Mouse (Mus musculus): ENCODE results near the gene Tbck. TPM values are rescaled to one million over a fixed set of nuclear protein-coding genes. Genes with fewer than 3 reads are reported as not detected.
A peak's percentile ranks its signal among the peaks of the same experiment; 100 is the strongest.

The Tbck gene
- total and polyA plus RNA-seq, 3 experiments, result 3.2 to 21.8 (median 21.3) TPM

GRCm38 (mm10) chr3:132831179-132831873 is 147.4 kb downstream of the Tbck start:
- DNase-seq, result no peak

GRCm38 (mm10) chr3:132835118-132835794 is 151.3 kb downstream of the Tbck start:
- no peak for DNase-seq

GRCm38 (mm10) chr3:132837134-132837533 is 153.2 kb downstream of the Tbck start:
- no peak for DNase-seq

DNA sequence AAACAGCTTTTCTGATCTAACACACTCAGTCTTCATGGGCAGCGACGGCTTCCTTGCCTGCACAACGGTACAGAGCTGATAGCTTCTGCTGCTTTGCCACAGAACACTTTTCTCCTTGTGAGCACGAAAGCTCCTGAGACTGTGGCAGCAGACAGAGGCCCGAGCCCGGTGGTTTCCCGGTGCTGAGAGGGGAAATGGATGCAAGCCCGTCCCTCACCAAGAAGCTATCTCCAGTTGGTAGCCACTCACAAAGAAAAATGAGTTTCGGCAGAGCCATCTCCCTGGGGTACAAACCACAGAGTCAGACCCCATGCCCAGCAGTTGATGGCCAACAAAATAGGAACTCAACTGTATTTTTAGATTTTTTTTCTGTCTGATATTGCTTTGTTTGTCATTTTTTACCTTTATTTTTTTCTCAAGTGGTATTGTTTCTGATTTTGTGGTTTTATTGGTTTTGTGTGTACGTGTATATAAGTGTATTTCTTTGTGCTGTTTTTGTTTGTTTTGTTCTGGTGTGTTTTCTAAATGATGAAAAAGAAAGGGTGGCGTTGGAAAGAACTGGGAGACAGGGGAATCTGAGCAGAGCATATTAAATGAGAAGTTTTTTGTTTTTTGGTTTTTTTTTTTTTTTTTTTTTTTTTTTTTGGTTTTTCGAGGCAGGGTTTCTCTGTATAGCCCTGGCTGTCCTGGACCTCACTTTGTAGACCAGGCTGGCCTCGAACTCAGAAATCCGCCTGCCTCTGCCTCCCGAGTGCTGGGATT is 154.9 kb downstream of the Tbck start:
- no peak for DNase-seq

DNA sequence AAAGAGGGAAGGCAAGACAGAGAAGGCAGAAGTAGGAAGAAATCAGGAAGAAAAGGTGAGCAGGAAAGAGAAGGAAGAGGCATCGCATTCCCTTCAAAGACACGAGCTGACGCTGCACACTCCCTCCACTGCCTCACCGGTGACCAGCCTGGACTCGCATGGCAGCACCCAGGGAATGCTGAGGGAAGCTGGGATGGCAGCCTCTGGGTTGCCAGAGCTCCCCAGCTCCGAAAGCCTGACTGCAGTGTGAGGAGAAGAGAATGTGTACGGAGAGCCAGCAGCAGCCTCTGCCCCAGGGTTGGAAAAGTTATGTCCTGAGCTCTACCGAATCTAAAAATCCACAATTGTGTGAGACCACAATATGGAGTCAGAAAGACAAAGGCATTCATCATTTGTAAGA is 155.6 kb downstream of the Tbck start:
- no peak for DNase-seq

GRCm38 (mm10) chr3:132842676-132843075 is 158.7 kb downstream of the Tbck start:
- DNase-seq, result no peak

DNA sequence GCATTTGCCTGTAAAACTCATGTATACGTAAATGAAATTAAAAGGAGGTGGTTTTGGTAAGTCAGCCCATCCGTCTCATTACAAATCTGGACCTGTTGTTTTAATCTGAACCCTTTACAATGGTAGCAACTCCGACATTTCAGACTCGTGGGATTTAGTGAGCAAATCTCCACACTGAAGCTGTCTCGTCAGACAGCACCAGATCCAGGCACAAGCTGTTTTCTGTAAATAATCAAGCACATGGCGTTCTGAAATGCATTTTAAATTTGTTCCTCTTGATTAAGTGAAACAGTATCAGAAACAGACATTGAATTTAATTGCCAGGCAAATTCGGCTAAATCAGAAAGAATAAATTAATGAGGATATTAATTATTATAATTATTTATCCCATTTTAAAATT is 165.7 kb downstream of the Tbck start:
- no peak for DNase-seq

DNA sequence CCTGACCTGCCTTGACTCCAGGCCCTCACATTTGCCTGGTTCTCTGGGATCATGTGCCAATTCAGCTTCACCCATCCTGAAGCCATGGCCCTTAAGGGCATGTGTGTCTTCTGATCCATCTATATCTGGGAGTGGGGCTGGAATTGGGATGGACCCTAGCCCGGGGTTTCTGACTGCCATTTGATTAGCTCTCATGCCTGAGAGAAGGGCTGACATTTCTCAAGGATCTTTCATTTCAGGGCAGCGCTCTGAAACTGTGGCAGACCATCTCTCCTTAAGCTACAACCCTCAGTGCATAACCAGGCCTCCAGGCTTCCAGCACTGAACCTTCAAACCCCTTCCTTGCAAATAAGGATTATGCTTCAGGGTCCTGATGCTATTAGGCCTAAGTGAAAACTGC is 166.5 kb downstream of the Tbck start:
- DNase-seq, result no peak

GRCm38 (mm10) chr3:132851417-132851816 is 167.5 kb downstream of the Tbck start:
- DNase-seq, result no peak

GRCm38 (mm10) chr3:132851841-132852728 is 168.1 kb downstream of the Tbck start:
- DNase-seq, result peak; percentile 14

GRCm38 (mm10) chr3:132854271-132854670 is 170.3 kb downstream of the Tbck start:
- DNase-seq, result no peak

DNA sequence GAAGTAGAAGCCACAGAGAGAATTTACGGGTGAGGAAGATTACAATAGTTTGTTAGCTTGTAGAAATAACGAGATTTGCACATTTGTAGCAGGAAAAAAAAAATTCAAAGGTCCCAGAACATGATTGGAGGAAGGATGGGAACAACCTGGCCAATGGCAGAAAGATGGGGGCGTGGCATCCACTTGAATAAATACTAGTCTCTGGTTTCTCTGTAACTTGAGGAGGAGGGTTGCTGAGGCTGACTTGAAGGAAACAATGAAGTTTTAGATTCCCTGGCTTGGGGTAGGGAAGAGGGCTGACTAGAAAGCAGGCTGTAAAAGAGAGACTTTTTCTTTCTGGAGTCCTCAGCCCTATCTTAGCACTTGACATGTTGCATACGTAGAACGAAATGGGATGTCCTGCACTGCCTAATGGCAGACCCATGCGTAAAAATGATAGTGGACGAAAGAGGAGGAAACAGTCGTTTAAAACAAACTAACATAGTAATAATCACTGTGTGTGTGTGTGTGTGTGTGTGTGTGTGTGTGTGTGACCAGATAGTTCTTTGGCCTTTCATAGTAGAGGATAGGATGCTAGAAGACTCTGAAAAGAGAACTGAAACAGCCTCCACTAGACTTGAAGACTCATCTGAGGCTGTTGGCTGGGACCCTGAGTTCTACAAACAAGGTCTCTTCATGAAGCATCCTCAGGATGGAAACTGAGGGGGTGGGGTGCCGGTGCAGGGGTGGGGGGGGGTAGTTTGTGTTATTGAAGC is 171.7 kb downstream of the Tbck start:
- DNase-seq, result no peak

GRCm38 (mm10) chr3:132856651-132857050 is 172.7 kb downstream of the Tbck start:
- DNase-seq, result peak; percentile 22

DNA sequence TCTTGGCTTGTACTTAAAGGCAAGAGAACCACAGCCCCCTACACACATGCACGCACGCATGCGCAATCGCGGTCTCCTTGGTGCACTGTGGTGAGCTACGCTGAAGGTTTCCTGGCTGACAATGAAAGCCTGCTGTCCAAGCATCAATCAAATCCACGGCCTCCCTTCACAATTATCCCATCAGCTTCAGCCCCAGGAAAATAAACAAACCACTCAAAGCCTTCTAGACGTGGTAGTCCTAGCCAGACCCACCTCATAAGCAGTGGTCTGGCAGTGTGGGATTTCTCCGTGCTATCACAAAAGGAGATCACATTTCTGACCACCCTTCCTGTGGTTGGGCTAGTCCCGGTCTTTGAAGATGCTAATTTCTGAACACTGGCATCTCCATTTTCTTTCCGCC is 174.9 kb downstream of the Tbck start:
- no peak for DNase-seq

DNA sequence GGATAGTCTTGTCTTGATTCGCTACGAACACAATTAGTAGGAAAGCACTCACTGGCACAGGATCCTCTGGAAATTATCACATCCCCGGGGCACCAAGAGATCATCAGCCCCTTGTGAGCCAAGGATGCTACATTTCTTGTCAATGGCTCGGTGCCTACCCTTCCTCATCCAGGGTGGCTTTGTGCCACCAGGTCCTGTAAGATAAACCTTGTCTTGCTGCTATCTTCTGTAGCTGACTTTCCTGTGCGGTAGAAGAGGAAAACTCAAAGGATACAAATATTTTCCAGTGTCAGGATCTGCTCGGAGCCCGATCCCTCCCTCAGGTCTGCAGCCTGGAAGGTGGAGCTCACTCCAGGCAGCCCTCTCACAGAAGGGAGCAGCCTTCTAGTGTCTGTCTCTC is 175.6 kb downstream of the Tbck start:
- DNase-seq, result no peak

DNA sequence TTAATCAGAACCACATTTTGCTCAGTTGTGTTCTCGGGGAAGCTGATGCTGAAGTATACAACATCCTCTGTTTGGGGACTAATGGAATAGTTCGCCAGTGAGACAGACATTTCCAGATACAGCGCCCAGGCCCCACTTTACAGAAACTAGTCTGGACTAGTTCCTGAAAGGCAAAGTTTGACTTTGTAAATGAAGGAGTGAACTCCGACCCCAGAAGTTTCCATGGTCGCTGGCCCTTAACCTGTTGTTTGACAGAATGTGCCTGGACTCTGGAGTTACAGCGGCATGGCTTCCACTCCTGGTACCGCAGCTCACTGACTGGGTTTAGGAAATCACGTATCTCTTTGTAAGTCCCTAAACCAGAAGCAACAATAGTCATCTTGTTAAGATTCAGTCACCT is 176.9 kb downstream of the Tbck start:
- no peak for DNase-seq

DNA sequence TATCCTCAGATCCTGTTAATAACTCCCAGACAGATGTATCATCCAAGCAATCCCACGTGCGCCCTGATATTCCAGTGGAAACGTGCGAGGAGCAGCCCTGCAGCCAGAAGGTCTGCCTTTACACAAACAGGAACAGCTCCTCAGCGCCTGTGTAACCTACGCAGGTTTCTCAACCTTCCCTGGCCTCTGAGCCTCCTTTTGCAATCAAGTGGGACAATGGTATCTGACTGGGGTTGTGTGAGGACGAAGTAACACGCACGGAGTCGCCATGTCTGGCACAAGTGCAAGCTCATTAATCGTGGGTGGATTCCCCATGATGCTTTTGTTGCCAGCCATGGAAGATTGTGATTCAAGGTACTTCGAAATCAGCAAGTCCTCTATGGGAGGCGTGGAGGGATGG is 179.9 kb downstream of the Tbck start:
- peak; percentile 25 for DNase-seq

- DNase-seq, result no peak
Measured at GRCm38 (mm10) chr3:132864329-132864919, 180.5 kb downstream of the Tbck start.

DNA sequence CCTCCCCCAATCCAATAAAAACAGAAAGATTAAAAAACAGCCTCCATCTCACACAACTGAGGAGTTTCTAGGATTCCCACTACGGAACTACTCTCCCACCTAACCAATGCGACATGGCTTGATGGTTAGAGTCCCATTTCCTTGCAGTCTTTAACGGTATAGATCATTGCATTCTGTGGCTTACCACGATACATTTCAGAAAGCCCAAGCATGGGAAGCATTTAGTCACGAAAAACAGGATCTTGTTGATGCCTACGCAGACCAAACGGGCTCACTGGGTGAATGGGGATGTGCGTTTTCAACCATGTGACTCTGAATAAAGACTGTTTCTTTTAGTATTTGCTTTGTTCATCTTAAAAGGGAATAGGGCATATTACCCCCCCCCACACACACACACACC is 181.0 kb downstream of the Tbck start:
- DNase-seq, result no peak

DNA sequence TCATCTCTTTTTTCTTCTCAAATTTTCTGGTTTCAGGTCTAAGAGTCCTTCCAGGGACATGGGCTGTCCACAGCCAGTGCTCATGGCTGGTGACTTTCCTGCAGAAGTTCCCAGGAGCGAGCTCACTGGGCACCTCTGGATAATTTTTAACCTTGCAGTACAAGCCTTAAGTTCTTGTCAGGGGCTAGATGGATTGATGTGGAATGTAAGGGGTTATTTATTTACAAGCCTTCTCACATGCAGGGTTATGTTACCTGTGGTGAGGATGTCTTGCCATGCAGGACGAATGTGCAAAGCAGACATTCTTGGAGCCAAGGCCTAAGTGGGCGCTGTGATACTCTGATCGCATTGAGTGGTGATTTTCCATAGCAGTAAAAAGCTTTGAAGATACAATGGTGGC is 181.7 kb downstream of the Tbck start:
- no peak for DNase-seq

GRCm38 (mm10) chr3:132866984-132867383 is 183.0 kb downstream of the Tbck start:
- no peak for DNase-seq
